In the genomic region with DNA sequence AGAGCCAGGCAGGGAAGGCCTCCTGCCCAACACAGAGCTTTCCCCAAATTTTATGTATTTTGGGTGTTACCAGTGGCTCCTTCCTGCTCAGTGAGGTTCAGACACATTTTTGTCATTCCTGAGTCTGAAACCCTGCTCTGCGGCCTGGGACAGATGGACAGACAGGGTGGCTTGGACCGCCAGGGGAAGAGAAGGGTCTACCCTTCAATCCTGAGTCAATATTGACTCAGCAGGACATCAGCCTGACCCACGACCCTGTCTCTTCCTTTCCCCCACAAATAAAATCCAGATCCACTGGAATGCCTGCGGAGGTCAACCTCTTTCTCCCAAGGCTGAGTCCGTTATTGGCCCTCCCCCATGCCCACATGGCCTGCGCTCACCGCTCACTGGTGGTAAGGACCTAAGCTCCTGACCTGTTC, we compare ENCODE assay signal across 8 mouse cellular contexts. TPM values are rescaled to one million over a fixed set of nuclear protein-coding genes. Genes with fewer than 3 reads are reported as not detected.
DNase-seq lines count a peak whose midpoint lies in the region; ATAC-seq and TF ChIP-seq lines count a peak whose summit lies in the region.

No protein-coding gene starts in this region.

- no peak overlapping the region for H3K4me2 ChIP-seq in intestine, postnatal 0 days (replicated peaks; ENCODE audit: low read depth)
- H3K4me2 ChIP-seq in neural tube, embryonic 15.5 days: peak overlapping the region; percentile 98; the same call in 1 of the 2 replicates

- DNase-seq in cerebellum, adult 2 months: peak in 1 of 2 experiments; percentile 37
- peak; percentile 68 for DNase-seq in liver, adult 2 months (ENCODE audit: extremely low read depth, low read depth, low spot score)
- DNase-seq in liver: no peak
- DNase-seq in layer of hippocampus, adult 18-20 months (ENCODE audit: low spot score in 2 of 2): no peak
- DNase-seq in MN1 (ENCODE audit: low spot score): no peak

- ATAC-seq in cerebellum, adult (ENCODE audit: insufficient number of reproducible peaks, low FRiP score, low TSS enrichment): no peak
- no peak for ATAC-seq in intestine, postnatal 0 days
- ATAC-seq in neural tube, embryonic 15.5 days (ENCODE audit: low FRiP score): no peak

- peak overlapping the region; percentile 83 for H3K27ac ChIP-seq in cerebellum, adult 2 months (ENCODE audit: insufficient read depth, low read length)
- peak overlapping the region; percentile 98 for H3K27ac ChIP-seq in liver, adult 2 months (replicated peaks; ENCODE audit: insufficient read depth, low read depth, low read length)
- 0 out of 2 replicates have a peak overlapping the region, but pooled peaks have one; percentile 50 for H3K27ac ChIP-seq in intestine, postnatal 0 days (ENCODE audit: low read depth, low read length)
- H3K27ac ChIP-seq in neural tube, embryonic 15.5 days (replicated peaks): peak overlapping the region; percentile 65

- TF ChIP-seq POLR2A in cerebellum, adult 2 months (IDR thresholded peaks at IDR 0.05; ENCODE audit: borderline replicate concordance, insufficient read depth, low read length): no peak
- no peak for TF ChIP-seq POLR2A in liver, adult 2 months (IDR thresholded peaks at IDR 0.05; ENCODE audit: extremely low read depth, insufficient read depth, low read length)

- H3K9ac ChIP-seq in liver, adult 2 months (ENCODE audit: low read depth, low read length): peak overlapping the region; percentile 48
- H3K9ac ChIP-seq in intestine, postnatal 0 days (ENCODE audit: low read depth, low read length): no peak overlapping the region
- no peak overlapping the region for H3K9ac ChIP-seq in neural tube, embryonic 15.5 days (replicated peaks)

- H3K4me1 ChIP-seq in cerebellum, adult 2 months (ENCODE audit: control insufficient read depth, insufficient read depth, low read length): peaks cover 56% of the 10 kb centered on the region
- peaks cover 45% of the 10 kb centered on the region for H3K4me1 ChIP-seq in liver, adult 2 months (ENCODE audit: control insufficient read depth, insufficient read depth, low read length)
- H3K4me1 ChIP-seq in intestine, postnatal 0 days (replicated peaks; ENCODE audit: control insufficient read depth, insufficient read depth, low read length): peaks cover 9% of the 10 kb centered on the region; the same call in 1 of the 2 replicates
- H3K4me1 ChIP-seq in neural tube, embryonic 15.5 days: peaks cover 67% of the 10 kb centered on the region

- no peak for TF ChIP-seq CTCF in cerebellum, adult 2 months (IDR thresholded peaks at IDR 0.05; ENCODE audit: borderline replicate concordance, insufficient read depth, low read depth, low read length)
- TF ChIP-seq CTCF in liver, adult 2 months (IDR thresholded peaks at IDR 0.05; ENCODE audit: low read depth, low read length): no peak
- TF ChIP-seq CTCF in intestine, postnatal 0 days (IDR thresholded peaks at IDR 0.05; ENCODE audit: low read depth): no peak

- no peaks in the 10 kb centered on the region for H3K9me3 ChIP-seq in intestine, postnatal 0 days (ENCODE audit: control insufficient read depth)
- no peaks in the 10 kb centered on the region for H3K9me3 ChIP-seq in neural tube, embryonic 15.5 days (replicated peaks)

- peaks cover 26% of the 10 kb centered on the region; the same call in 1 of the 2 replicates for H3K79me2 ChIP-seq in liver, adult 2 months (ENCODE audit: control insufficient read depth, insufficient read depth, low read length)

- H3K36me3 ChIP-seq in liver, adult 2 months (ENCODE audit: control insufficient read depth, insufficient read depth, low read length): peaks cover 5% of the 10 kb centered on the region
- H3K36me3 ChIP-seq in intestine, postnatal 0 days (ENCODE audit: control insufficient read depth, insufficient read depth): peaks cover 17% of the 10 kb centered on the region; the same call in 1 of the 2 replicates
- peaks cover 18% of the 10 kb centered on the region for H3K36me3 ChIP-seq in neural tube, embryonic 15.5 days

- H3K27me3 ChIP-seq in cerebellum, adult 2 months (ENCODE audit: control insufficient read depth, insufficient read depth, low read length): no peaks in the 10 kb centered on the region
- H3K27me3 ChIP-seq in liver, adult 2 months (ENCODE audit: control insufficient read depth, insufficient read depth, low read length): no peaks in the 10 kb centered on the region
- no peaks in the 10 kb centered on the region for H3K27me3 ChIP-seq in intestine, postnatal 0 days (replicated peaks; ENCODE audit: control insufficient read depth, insufficient read depth, low read length)
- no peaks in the 10 kb centered on the region for H3K27me3 ChIP-seq in neural tube, embryonic 15.5 days (replicated peaks)

- H3K4me3 ChIP-seq in cerebellum, adult 2 months (replicated peaks; ENCODE audit: insufficient read depth, low read depth, low read length): peak overlapping the region; percentile 22
- no peak overlapping the region for H3K4me3 ChIP-seq in liver, adult 2 months (ENCODE audit: insufficient read depth, low read depth, low read length)
- H3K4me3 ChIP-seq in intestine, postnatal 0 days (ENCODE audit: low read depth, low read length): no peak overlapping the region
- no peak overlapping the region for H3K4me3 ChIP-seq in neural tube, embryonic 15.5 days (replicated peaks)

- 28% methylated on average over 7 of the region's 7 CpGs for WGBS in cerebellum, adult 2 months
- WGBS in liver, adult 2 months: 10% methylated on average over 7 of the region's 7 CpGs
- WGBS in intestine, postnatal 0 days: 67% methylated on average over 7 of the region's 7 CpGs
- 55% methylated on average over 7 of the region's 7 CpGs for WGBS in neural tube, embryonic 15.5 days

RNA-seq across cellular contexts. Expression of a gene that starts 4.7 kb away (rescaled TPM):
- 346 and 366 TPM in 2 replicates for polyA plus RNA-seq in cerebellum, adult 2 months (2012; rRNA removed)
- 193 and 278 TPM in 2 replicates for total RNA-seq in liver, adult 2 months (2014; rRNA removed)
- 354 and 373 TPM in 2 replicates for polyA plus RNA-seq in liver, adult 2 months (2012; rRNA removed)
- polyA plus RNA-seq in intestine, postnatal 0 days (2015; fragmentation: Nextera tagmentation; extraction: Ambion mirVana): 28.9 and 33.4 TPM in 2 replicates
- 102 and 108 TPM in 2 replicates for polyA plus RNA-seq in neural tube, embryonic 15.5 days (2015; fragmentation: Nextera tagmentation; extraction: Ambion mirVana)
- total RNA-seq in layer of hippocampus, adult 18-20 months (2021): 100 to 1,000 TPM; 284 to 294 TPM

RNA-seq across cellular contexts. Expression of a gene that starts 26.5 kb away (rescaled TPM):
- polyA plus RNA-seq in cerebellum, adult 2 months (2012; rRNA removed): 8.7 TPM in 2 replicates
- total RNA-seq in liver, adult 2 months (2014; rRNA removed): 27.7 and 29.1 TPM in 2 replicates
- 29.4 and 44.7 TPM in 2 replicates for polyA plus RNA-seq in liver, adult 2 months (2012; rRNA removed)
- 27.1 and 29.2 TPM in 2 replicates for polyA plus RNA-seq in intestine, postnatal 0 days (2015; fragmentation: Nextera tagmentation; extraction: Ambion mirVana)
- polyA plus RNA-seq in neural tube, embryonic 15.5 days (2015; fragmentation: Nextera tagmentation; extraction: Ambion mirVana): 5.0 and 11.5 TPM in 2 replicates
- total RNA-seq in layer of hippocampus, adult 18-20 months (2021): 1 to 10 TPM; 5.7 to 7.3 TPM

RNA-seq across cellular contexts. Expression of a gene that starts 50.4 kb away (rescaled TPM):
- 6.7 and 9.0 TPM in 2 replicates for polyA plus RNA-seq in cerebellum, adult 2 months (2012; rRNA removed)
- total RNA-seq in liver, adult 2 months (2014; rRNA removed): 5.5 and 6.3 TPM in 2 replicates
- 2.0 and 2.7 TPM in 2 replicates for polyA plus RNA-seq in liver, adult 2 months (2012; rRNA removed)
- 2.9 and 3.2 TPM in 2 replicates for polyA plus RNA-seq in intestine, postnatal 0 days (2015; fragmentation: Nextera tagmentation; extraction: Ambion mirVana)
- 3.4 and 4.7 TPM in 2 replicates for polyA plus RNA-seq in neural tube, embryonic 15.5 days (2015; fragmentation: Nextera tagmentation; extraction: Ambion mirVana)
- 1 to 10 TPM; 6.6 to 6.7 TPM for total RNA-seq in layer of hippocampus, adult 18-20 months (2021)

RNA-seq across cellular contexts. Expression of a gene that starts 52.1 kb away (rescaled TPM):
- polyA plus RNA-seq in cerebellum, adult 2 months (2012; rRNA removed): 59.2 and 69.9 TPM in 2 replicates
- total RNA-seq in liver, adult 2 months (2014; rRNA removed): 8.9 and 13.4 TPM in 2 replicates
- polyA plus RNA-seq in liver, adult 2 months (2012; rRNA removed): 16.0 and 16.6 TPM in 2 replicates
- polyA plus RNA-seq in intestine, postnatal 0 days (2015; fragmentation: Nextera tagmentation; extraction: Ambion mirVana): 3.9 and 4.2 TPM in 2 replicates
- polyA plus RNA-seq in neural tube, embryonic 15.5 days (2015; fragmentation: Nextera tagmentation; extraction: Ambion mirVana): 2.5 and 4.8 TPM in 2 replicates
- 10 to 100 TPM; 54.8 to 55.6 TPM for total RNA-seq in layer of hippocampus, adult 18-20 months (2021)
